Mouse (Mus musculus) heart, adult 9 months (tissue): ENCODE measurements around the gene Map2k2.

ENCODE experiments used
- DNase-seq, 2 experiments: peaks; one replicate each; pipeline ENCODE4 v3.0.0; 2022; ENCODE audit warnings: low spot score in 2 of 2

The Map2k2 gene

DNA sequence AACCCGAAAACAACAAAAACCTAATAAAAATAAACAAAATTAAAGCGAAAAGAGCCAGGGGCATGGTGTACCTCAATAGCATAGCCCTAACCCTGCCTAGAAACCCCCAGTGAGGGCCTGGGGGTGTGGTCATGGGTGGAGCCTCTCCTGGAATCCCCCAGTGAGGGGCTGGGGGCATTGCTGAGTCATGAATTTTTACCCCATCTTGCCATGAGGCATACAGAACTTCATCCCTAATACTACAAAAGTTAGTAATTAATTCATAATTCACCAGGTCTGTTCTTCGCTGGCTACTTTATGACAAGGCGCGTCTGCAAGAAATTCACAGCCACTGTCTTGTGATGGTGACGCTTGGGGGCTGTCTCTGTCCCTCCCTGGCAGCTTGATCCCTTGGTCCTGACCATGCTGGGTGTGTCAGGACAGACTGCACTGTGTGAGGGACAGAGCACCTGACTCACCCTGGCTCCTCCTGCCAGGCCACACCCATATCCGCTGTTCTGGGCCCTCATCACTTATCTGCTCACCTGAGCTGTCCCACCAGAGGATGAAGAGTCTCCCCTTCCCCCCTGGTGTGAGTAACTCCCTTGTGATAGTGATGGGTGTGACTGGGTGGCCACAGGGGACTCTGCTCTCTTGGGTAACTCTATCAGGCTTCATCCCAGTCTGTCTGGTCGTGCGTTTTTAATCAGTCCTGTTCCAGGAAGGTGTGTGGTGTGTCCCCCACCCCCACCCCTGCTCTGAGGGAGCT, 10.6 kb upstream of the Map2k2 start:
- no peak for DNase-seq

DNA sequence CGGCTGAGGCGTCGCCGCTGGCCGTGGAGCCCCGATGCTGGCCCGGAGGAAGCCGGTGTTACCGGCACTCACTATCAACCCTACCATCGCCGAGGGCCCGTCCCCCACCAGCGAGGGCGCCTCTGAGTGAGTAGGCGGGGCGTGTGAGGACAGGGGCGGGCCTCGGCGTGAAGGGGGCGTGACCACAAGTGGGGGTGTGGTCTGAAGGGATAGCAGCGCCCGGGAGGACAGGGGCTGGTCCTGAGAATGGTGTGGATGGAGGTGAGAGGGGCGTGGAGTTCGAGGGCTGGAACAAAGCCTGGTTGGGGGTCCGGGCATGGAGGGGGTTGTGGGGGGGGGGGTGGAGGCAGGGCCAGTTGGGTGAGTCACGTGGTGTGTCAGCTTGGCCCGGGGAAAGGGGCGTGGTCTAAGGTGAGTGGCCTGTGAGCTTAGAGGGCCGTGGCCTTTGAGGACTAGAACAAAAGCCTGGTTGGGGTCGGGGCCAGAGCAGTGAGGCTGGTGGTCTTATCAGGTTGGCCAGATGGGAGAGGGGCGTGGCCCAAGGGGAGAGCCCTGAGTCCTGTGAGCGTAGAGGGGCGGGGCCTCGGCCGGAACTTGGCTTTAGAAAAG, 502 bp downstream of the Map2k2 start:
- peak; percentile 80 to 81 for DNase-seq

DNA sequence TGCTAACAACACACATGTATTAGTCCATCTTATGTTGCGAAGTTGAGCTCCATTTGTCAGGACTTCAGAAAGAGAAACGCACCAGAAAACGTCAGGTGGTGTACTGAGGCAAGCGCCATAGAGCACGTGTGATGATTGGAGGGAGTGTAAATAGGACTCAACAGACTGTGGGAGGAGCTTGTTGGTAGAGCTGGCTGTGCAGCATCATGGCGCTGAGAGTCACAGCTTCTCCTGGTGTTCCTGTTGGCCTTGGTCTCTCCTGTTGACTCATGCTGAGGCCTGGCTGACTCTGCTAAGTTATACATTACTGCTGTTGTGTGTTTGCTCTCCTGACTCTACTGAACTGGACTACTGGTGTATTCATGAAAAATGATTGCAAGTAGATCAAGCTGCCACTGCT, 7.2 kb downstream of the Map2k2 start:
- no peak for DNase-seq

DNA sequence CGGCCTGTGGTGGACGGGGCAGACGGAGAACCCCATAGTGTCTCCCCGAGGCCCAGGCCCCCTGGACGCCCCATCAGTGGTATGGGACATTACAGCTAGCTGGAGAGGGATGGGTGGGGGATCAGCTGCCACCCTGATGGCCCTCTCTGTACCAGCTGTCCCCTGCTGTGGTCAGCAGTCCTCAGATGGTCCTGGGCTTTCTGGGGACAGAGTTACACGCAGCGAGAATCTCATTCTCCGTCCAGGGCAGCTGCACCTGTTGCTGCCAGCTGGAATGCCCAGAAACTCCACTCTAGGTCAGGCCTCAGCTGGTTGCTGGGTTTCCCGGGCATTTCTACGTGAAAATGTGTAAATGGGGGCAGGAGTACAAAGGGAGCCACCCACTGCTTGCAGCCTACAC, 13.9 kb downstream of the Map2k2 start:
- no peak for DNase-seq

DNA sequence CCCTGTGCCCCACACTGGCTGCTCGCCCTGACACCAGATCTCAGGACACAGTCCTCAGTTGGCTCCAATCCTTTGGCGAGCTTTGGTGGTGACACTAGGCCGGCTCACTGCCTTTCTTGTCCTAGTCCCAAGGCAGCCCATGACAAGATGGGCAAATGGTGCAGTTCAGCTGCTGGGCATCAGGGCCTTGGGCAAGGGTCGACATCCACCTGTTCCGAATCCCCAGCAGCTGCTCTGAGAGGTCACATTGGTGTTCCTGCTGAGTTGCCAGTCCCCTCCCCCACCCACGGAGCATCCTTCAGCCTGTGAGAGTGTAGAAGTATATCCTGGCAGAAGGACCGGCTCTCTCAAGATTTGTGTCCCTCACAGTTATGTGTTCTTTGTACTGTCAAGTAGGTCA, 14.9 kb downstream of the Map2k2 start:
- DNase-seq = no peak

DNA sequence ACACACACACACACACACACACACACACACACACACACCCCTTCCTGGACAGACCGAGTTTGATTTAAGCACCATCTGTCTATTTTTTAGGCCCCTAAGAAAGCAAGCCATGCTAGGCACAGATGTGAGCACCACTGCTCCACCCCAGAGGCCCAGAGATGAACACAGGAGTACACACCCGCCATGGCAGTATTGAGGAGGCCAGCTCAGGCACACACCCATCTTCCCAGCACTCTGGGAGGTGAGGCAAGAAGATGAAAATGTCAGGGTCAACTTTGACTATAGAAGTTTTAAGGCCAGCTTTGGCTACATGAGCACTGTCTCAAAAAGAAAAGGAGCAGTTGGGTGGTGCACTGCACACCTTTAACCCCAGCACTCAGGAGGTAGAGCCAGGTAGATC, 17.2 kb downstream of the Map2k2 start:
- DNase-seq = no peak

DNA sequence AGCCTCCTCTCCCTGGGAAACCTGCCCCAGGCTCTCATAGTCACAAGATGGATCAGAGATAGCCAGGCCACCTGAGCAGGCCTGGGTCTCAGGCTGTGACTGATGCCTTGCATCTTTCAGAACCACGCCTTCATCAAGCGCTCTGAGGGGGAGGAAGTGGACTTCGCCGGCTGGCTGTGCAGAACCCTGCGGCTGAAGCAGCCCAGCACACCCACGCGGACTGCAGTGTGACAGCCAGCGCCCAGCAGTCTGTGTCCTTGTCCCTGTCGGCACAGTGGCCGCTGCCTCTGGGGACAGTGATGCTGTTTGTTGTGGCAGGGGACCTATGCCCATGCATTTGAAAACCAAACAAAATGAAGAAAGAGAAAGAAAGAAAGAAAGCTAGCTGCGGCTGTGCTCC, 17.8 kb downstream of the Map2k2 start:
- no peak for DNase-seq

DNA sequence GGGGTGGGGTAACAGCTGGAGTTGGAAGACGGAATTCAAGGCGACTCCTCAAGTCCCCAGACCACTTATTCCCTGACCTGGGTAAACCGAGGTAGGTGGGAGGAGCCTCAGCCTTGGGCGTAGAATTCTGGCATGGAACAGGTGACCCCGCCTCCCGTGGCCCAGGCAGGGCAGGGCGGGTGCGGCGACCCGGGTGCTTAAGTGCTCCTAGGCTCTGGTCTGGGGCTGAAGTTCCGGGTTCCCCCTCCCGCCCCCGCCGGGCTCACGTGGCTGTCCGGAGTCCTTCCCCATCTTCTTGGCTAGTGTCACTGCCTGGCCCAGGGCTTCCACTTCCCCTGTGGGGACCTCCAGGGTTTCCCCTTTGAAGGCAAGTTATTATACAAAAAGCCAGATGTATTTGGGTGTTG, 28.5 kb downstream of the Map2k2 start:
- peak; percentile 82 to 90 for DNase-seq

DNA sequence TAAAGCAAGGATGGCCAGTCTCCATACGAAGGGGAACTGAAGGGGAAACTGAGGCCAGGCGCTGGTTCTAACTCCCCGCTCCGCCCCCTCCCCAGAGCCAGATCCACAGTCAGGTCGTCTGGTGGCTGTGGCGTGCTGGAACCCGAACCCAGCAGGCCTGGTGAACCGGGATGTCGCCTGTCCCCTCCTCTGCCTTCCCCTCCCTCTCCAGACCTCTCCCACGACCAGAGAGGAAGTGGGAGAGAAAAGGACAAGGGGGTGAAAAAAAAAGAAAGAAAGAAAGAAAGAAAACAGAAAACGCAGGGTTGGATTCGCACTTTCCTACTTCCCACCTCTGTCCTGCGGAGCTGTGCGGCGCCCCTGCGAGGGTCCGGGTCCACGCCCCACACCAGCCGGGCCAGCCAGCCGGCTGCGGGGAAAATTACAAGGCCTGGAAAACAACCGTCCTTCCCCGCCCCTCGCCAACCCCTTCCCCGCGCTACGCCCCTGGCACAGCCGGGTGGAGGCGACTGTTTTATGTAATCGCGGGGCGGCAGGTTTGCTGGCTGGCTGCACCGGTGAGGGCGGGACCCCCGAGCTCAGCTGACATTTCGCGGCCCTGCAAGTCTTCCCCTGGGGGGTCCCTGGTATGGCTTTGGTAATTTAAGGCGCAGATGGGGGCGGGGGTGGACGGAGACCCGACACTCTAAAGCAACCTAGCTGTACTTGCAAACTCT, 29.4 kb downstream of the Map2k2 start, which contains the start of gene Zbtb7a:
Zbtb7a (plus strand) TSS at position 255 of the 716 bp plus-strand sequence.
- DNase-seq = peak in 1 of 2 experiments; percentile 45

DNA sequence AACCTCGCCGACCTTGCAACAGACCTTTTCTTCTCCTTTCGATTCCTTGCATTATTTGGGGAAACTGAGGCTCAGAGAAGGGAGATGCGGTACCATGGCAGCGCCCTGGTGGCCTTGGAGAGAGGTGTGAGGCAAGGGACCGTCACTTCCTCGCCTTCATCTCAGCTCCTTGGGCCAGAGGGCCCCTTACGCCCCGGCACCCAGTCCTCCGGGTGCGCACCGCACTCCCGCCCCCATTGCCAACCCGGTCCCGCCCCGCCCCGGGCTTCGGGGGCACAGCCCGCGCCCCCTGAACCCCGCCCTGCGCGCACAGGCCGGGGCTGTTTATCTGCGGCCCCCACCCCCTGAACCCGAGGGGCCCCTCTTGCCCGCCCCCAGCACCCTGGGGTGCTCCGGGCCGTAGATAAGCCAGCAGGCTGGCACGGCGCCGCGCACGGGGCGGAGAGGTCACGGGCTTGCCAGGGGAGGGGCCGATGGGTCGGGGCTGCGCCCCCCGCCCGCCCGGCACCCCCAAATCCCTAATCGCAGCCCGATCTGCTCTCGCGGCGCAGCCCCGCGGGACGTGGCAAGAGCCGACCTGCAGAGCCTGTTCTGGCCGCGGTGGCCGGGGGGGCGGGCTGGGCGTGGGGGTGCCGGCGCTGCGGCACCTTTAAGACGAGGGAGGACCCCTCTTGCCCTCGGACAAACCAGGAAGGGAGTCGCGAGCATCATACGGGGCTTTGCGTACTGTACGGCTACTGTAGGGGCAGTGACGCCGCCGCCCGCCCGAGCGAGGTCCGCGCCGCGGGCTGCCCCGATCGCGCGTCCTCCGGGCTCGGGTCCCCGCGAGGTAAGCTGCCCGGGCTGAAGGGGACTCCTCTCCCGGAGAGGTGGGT, 30.4 kb downstream of the Map2k2 start:
- peak; percentile 83 to 84 for DNase-seq

DNA sequence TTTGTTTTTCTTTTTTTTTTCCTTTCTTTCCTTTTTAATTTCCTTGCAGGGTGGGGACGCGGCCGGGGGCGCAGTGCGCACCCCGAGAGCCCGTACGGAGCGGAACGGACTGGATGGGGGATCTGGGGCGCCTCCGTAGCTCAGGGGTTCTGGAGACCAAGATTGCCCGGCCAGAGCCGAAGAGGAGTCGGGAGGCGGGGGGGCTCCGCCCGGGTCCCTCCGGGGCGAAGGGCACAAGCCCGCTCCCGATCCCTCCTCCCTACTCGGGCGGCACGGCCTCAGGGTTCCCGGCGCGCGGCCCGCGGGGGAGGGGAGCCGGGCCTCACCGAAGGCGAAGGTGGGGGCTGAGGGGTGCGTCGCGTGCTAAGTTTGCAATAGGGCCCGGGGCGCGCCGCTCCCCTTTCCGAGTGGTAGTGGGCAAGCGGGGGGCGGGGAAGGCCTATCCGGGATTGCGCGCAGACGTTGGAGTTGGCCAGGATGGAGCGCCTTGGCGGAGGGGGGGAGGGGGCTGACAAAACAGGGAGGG, 31.1 kb downstream of the Map2k2 start:
- DNase-seq = peak; percentile 79 to 81

DNA sequence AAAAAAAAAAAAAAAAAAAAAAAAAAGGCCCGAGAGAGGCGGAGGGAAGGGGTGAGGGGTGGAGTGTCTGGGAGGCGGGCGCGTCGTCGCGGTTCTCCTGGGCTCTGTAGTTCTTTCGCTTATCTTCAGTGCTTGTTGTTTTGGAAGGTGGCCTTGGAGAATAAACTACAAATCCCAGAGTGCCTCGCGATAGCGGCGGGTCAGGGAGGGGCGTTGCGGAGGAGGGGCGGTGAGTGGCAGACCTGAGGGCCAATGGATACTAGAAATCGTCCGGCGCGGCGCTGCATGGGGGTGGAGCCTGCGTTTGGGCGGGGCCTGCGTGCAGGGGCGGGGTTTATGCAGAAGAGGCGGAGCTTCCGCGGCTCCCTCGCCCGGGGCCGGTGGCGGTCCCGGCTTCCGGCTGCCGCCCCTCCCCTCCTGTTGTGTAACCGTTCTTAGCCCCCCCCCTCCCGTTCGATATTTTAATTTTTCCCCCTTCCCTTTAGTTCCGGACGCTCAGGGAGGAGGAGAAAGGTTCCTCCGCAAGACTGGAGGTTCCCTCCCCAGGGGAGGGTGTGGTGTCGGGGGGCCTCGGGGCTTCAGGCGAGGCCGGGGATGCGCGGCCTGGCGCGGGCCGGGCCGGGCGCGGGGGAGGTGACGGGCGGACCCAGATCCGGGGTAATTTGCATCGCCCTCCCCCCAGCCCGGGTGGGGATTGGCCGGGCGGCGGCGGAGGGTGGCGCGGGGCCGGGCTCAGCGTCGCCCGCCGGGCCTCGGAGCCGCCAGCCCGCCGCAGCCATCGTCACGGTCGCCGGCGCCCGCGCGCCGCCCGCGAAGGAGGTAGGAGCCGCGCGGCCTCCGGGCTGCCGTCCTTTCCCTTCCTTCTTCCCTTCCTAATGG, 31.8 kb downstream of the Map2k2 start:
- peak; percentile 99 for DNase-seq

DNA sequence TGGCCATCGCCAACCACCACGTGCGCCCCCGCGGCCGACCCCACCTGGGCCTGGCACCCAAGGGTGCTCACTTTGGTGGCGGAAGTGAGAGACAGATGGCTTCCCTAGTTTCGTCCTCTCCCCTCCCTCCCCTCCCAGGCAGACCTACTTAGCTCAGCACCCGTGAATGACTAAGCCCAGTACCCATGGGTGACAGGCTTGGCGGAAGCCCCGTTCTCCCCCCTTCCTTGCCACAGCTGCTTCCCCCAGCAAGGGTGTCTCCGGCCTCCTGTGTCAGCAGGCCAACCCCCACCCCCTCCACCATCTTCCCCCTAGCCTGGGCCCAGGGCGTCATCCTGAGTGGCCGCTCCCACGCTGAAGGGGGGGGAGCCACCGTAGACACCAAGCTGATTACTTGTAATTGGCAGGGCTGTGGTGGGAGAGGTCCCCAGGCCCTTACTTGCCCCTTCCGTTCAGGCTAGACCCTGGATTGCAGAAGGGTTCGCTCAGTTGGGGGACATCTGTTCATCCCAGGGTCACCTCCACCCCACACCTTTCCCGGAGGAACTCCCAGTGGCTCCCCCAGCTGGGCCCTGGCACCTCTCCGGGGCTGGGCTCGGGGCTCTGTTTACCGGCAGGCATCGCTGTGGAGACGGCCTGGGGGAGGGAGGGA, 32.5 kb downstream of the Map2k2 start:
- DNase-seq = peak in 1 of 2 experiments; percentile 63

DNA sequence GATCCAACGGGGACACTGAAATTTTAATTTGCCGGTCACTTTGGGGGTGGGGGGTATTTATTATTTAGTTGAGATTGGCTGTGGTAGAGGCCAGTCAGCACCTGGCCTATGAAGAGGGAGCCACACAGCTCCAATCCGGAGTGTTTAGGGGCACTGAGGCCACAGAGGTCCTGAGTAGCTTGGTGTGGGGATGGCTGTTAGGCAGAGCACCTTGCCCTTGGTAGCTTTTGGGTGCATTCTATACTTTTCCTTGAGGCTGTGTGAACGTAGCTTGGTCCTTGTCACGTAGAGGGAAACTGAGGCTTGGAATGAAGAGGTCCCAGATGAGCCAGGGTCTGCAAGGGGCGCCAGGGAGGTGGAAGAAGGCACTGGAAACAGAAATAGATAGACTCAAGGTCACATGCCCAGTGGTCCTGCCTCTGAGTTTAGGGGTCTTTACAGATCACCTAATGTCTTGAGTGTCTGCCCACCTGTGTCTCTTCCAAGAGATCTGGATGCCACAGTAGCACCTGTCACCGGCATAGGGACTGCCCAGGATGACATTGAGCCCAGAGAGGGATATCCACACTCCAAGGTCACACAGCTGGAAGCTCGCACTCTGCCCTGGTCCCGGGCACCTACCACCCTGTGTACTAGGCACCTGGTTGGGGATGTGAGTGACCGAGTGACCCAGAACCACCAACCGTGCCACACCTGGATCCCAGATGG, 33.3 kb downstream of the Map2k2 start:
- no peak for DNase-seq

DNA sequence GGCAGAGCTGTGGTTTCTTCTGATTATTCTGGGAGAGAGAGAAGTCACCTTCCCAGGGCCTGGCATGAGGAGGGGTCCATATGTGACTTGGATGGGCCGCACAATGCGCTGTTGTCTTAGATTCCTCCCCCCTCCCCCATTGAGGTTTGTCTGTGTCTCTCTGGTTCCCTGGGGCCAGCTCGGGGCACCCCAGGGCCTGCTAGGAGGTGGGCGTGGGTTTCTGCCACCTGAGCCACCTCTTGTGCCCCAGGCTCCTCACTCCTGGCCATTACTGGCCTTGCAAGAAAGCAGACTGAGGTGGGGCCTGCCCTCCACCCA, 33.8 kb downstream of the Map2k2 start:
- no peak for DNase-seq

DNA sequence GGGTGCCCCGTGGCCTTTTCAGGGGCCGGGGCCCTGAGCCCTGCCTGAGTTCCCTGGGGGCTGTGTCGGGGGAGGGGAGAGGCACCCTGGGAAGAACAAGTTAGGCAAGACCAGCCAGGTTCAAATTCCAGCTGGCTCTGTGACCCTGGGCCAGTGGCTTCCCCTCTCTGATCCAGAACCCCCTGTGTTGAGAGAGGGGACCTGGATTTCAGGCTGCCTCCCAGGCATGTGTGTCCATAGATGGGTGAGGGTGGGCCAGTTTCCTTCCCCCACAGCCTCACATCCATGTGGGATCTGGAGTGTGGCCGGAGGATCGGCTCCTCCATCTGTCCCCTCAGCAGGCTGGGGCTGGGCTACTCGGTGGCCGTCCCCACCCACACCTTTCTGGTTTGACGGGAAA, 34.3 kb downstream of the Map2k2 start:
- no peak for DNase-seq

DNA sequence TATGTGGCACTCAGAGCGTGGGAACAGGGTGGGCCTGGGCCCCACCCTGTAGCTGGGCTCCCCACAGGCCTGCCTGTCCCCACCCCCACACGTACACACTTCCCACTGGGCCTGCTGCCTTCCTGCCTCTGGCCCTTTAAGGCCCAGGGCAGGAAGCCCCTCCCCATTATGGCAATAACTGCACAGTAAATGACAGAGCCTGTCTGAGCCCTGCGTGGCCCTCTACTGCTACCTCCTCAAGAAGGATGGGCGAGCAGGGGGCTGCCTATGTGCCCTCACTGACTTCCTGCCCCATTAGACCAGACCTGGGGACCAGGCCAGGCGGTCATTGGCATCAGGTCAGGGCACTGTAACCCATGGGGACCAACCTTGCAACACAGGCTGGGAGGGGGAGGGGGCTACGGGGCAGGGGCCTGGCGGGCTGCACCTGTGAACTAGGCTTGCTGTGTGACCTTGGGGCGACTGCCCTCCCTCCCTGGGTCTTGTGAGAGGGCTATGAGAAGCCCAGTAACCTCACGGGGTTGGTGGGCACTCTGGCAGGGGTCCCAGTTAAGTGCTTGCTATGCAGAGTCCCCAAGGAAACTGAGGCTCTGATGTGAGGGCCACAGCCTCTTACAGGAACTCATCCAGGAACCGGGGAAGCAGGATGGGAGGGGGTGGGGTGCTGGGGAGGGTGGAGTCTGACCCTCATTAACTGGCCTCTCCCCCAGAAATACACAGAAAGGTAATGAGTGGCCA, 35.2 kb downstream of the Map2k2 start:
- peak; percentile 60 to 71 for DNase-seq

DNA sequence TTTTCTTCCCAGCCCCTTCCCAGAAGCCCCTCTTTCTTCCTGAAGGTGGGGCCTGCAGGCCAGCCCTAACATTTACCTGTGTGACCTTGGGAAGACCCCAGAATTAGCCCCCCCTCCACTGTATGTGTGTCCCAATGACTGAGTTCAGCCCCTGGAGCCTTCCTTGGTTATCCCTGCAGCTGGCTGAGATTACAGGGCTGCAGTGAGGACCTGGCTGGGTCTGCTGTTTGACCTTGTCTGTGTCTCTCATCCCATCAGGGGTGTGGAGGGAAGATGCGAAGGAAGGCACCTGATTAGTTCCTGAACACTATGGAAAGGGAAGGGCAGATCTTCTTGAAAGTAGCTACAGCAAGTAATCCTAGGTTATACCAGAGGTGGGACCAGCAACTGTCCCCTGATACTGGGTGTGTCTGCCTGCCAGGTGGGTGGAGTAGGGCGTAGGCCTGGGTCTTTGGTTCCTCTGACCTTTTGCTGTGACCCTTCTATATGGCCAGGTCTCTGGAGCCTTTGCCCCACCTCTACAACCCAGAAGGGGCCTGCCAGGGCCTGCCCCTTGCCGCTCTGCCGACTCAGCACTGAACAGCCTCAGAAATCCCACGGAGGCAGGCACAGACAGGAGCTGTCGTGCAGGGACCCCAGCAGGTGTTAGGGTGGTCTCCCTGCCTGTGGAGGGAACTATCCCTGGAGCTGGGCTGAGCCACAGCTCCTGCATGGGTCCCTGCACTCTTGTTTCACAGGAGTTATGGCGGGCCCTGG, 35.9 kb downstream of the Map2k2 start:
- DNase-seq = no peak
